Mouse (Mus musculus): ENCODE measurements around the gene D330045A20Rik. TPM values are rescaled to one million over a fixed set of nuclear protein-coding genes. Genes with fewer than 3 reads are reported as not detected.

D330045A20Rik gene
- total and polyA plus RNA-seq, 3 experiments: 2.7 to 3.1 TPM; not detected in 1

- TF ChIP-seq E2F4 (IDR thresholded peaks at IDR 0.05; ENCODE audit: borderline replicate concordance, low read depth, low read length): no peak
- TF ChIP-seq RCOR1 (IDR thresholded peaks at IDR 0.05; ENCODE audit: low read depth, low read length): no peak
These were observed 39.1 kb downstream of the D330045A20Rik start (continued) for GRCm38 (mm10) chrX:139519251-139519650.

- no peaks in the 10 kb centered on the region; the same call in 1 of the 2 replicates for H3K79me2 ChIP-seq (ENCODE audit: control insufficient read depth, insufficient read depth, low read length, poor library complexity)
- peaks cover 21 to 38% of the 10 kb centered on the region in 2 experiments for H3K4me1 ChIP-seq (ENCODE audit: control insufficient read depth in 1 of 2, insufficient read depth in 2 of 2, low read length in 2 of 2)
- H3K27ac ChIP-seq (ENCODE audit: control insufficient read depth, low read depth, low read length): peak overlapping the region; percentile 99
- TF ChIP-seq POLR2AphosphoS5 (IDR thresholded peaks at IDR 0.05; ENCODE audit: borderline replicate concordance, low read depth, low read length): no peak
- peak; percentile 55; the same call in 1 of the 2 replicates for TF ChIP-seq GATA1 (IDR thresholded peaks at IDR 0.05; ENCODE audit: low read depth, low read length)
- TF ChIP-seq EP300 (IDR thresholded peaks at IDR 0.05; ENCODE audit: low read depth in 1 of 2, low read length in 2 of 2): peak in 1 of 2 experiments; percentile 39; a peak in 1 of 4 replicates
- no peak overlapping the region for H3K4me3 ChIP-seq (ENCODE audit: control insufficient read depth in 1 of 2, insufficient read depth in 1 of 2, low read depth in 2 of 2, low read length in 2 of 2)
- H3K27me3 ChIP-seq (ENCODE audit: control insufficient read depth in 1 of 2, insufficient read depth in 2 of 2, low read length in 2 of 2): no peaks in the 10 kb centered on the region
- DNase-seq (ENCODE audit: low read depth, low spot score): peak; percentile 51
- H3K36me3 ChIP-seq (ENCODE audit: control insufficient read depth in 1 of 2, insufficient read depth in 2 of 2, low read length in 2 of 2): peaks cover 0 to 58% of the 10 kb centered on the region in 2 experiments; a peak in 2 of 4 replicates
- no peaks in the 10 kb centered on the region for H3K9me3 ChIP-seq (replicated peaks; ENCODE audit: insufficient read depth, low read length)
- no peak overlapping the region for H3K9ac ChIP-seq (ENCODE audit: control insufficient read depth, low read depth, low read length, poor library complexity, severe bottlenecking)
These were observed 44.3 kb downstream of the D330045A20Rik start for GRCm38 (mm10) chrX:139524303-139525091.

GRCm38 (mm10) chrX:139525724-139526123, 45.6 kb downstream of the D330045A20Rik start:
- no peaks in the 10 kb centered on the region; the same call in 1 of the 2 replicates for H3K79me2 ChIP-seq (ENCODE audit: control insufficient read depth, insufficient read depth, low read length, poor library complexity)
- H3K4me3 ChIP-seq (ENCODE audit: control insufficient read depth in 1 of 2, insufficient read depth in 1 of 2, low read depth in 2 of 2, low read length in 2 of 2): no peak overlapping the region
- no peaks in the 10 kb centered on the region for H3K9me3 ChIP-seq (replicated peaks; ENCODE audit: insufficient read depth, low read length)
- H3K27me3 ChIP-seq (ENCODE audit: control insufficient read depth in 1 of 2, insufficient read depth in 2 of 2, low read length in 2 of 2): no peaks in the 10 kb centered on the region
- H3K36me3 ChIP-seq (ENCODE audit: control insufficient read depth in 1 of 2, insufficient read depth in 2 of 2, low read length in 2 of 2): peaks cover 0 to 64% of the 10 kb centered on the region in 2 experiments; a peak in 2 of 4 replicates
- H3K9ac ChIP-seq (ENCODE audit: control insufficient read depth, low read depth, low read length, poor library complexity, severe bottlenecking): peak overlapping the region; percentile 53
- DNase-seq (ENCODE audit: low read depth, low spot score): peak; percentile 78
- H3K4me1 ChIP-seq (ENCODE audit: control insufficient read depth in 1 of 2, insufficient read depth in 2 of 2, low read length in 2 of 2): peaks cover 20 to 44% of the 10 kb centered on the region in 2 experiments
- H3K27ac ChIP-seq (ENCODE audit: control insufficient read depth, low read depth, low read length): peak overlapping the region; percentile 99
- TF ChIP-seq POLR2A (IDR thresholded peaks at IDR 0.05; ENCODE audit: control insufficient read depth in 1 of 2, insufficient read depth in 1 of 2, low read depth in 1 of 2, low read length in 2 of 2, poor library complexity in 1 of 2) (no peak), GABPA (IDR thresholded peaks at IDR 0.05; ENCODE audit: low read depth, low read length) (no peak), CHD1 (IDR thresholded peaks at IDR 0.05; ENCODE audit: low read depth, low read length) (no peak), RCOR1 (IDR thresholded peaks at IDR 0.05; ENCODE audit: low read depth, low read length) (peak; percentile 84), ELF1 (IDR thresholded peaks at IDR 0.05; ENCODE audit: low read depth, low read length) (no peak), TCF12 (IDR thresholded peaks at IDR 0.05; ENCODE audit: low read depth, low read length) (peak; percentile 94), MAZ (IDR thresholded peaks at IDR 0.05; ENCODE audit: low read depth, low read length) (no peak), MXI1 (IDR thresholded peaks at IDR 0.05; ENCODE audit: low read depth, low read length) (0 out of 2 replicates have a peak, but pooled peaks have one; percentile 55), UBTF (IDR thresholded peaks at IDR 0.05; ENCODE audit: borderline replicate concordance, insufficient read depth, low read depth, low read length) (no peak), ZC3H11A (IDR thresholded peaks at IDR 0.05; ENCODE audit: low read depth, low read length) (no peak), ZMIZ1 (IDR thresholded peaks at IDR 0.05; ENCODE audit: low read depth, low read length) (no peak), SMC3 (IDR thresholded peaks at IDR 0.05; ENCODE audit: low read depth, low read length) (no peak), POLR2AphosphoS5 (IDR thresholded peaks at IDR 0.05; ENCODE audit: borderline replicate concordance, low read depth, low read length) (no peak), KAT2A (conservative IDR thresholded peaks at IDR 0.05; ENCODE audit: low read depth, low read length) (peak; percentile 38; the same call in 1 of the 2 replicates), HCFC1 (IDR thresholded peaks at IDR 0.05; ENCODE audit: low read depth, low read length) (no peak), ZKSCAN1 (IDR thresholded peaks at IDR 0.05; ENCODE audit: low read depth, low read length) (no peak), CTCF (IDR thresholded peaks at IDR 0.05 in 2 of 3, conservative IDR thresholded peaks at IDR 0.05 in 1 of 3; ENCODE audit: control insufficient read depth in 1 of 3, insufficient read depth in 1 of 3, low read depth in 2 of 3, low read length in 3 of 3, poor library complexity in 1 of 3, severe bottlenecking in 1 of 3) (no peak), SIN3A (IDR thresholded peaks at IDR 0.05; ENCODE audit: low read length) (peak; percentile 86), BHLHE40 (IDR thresholded peaks at IDR 0.05; ENCODE audit: borderline replicate concordance, low read depth, low read length) (peak; percentile 61; the same call in 1 of the 2 replicates), ETS1 (IDR thresholded peaks at IDR 0.05; ENCODE audit: low read depth, low read length) (peak; percentile 78), NELFE (IDR thresholded peaks at IDR 0.05; ENCODE audit: low read depth, low read length) (no peak), MYB (IDR thresholded peaks at IDR 0.05; ENCODE audit: low read depth, low read length) (peak; percentile 91), E2F4 (IDR thresholded peaks at IDR 0.05; ENCODE audit: borderline replicate concordance, low read depth, low read length) (0 out of 2 replicates have a peak, but pooled peaks have one; percentile 40), USF2 (IDR thresholded peaks at IDR 0.05; ENCODE audit: borderline replicate concordance in 1 of 2, insufficient read depth in 1 of 2, low read depth in 1 of 2, low read length in 2 of 2) (no peak), GATA1 (IDR thresholded peaks at IDR 0.05; ENCODE audit: low read depth, low read length) (peak; percentile 93), EP300 (IDR thresholded peaks at IDR 0.05; ENCODE audit: low read depth in 1 of 2, low read length in 2 of 2) (peak; percentile 98)

Measured in MEL (cell line).